Mouse (Mus musculus) telencephalon, adult 2 months (tissue): ENCODE results near the gene Ncor2.

Experiments used
- DNase-seq: peaks from one replicate; pipeline ENCODE4 v3.0.0-alpha.2; 2011; ENCODE audit warnings: low read depth, low spot score

Gene Ncor2

GRCm38 (mm10) chr5:124969790-124970189, 209.2 kb downstream of the Ncor2 start:
- DNase-seq = no peak
